Comparison of ENCODE assay signal across 13 mouse cellular contexts in genomic region chr4:118888297-118888696, GRCm38 (mm10). TPM values are rescaled to one million over a fixed set of nuclear protein-coding genes. Genes with fewer than 3 reads are reported as not detected.
"Had no signal": no experiment of that assay in that cellular context is flagged by ENCODE, and none has a peak within 500 bp of the region (broad histone marks: within the 10 kb centered on the region; RNA-seq: fewer than 3 reads in every experiment).

Olfr1330 (plus strand) TSS chr4:118888597.

- DNase-seq: retina, postnatal 1 day; right cerebral cortex, adult 18-20 months; right cerebral cortex, postnatal 14 days; right cerebral cortex, postnatal 25 days; right cerebral cortex, postnatal 4 days; spleen, adult 18-20 months; thymus, adult 18-20 months; thymus, adult 2 months; thymus, postnatal 14 days; thymus, postnatal 25 days; thymus, postnatal 36 days; thymus, postnatal 4 days had no signal

RNA-seq across cellular contexts. Expression of gene Olfr1330, which starts in this region (rescaled TPM):
- total RNA-seq: neutrophil, adult 5-6 weeks had no signal
